Mouse (Mus musculus) c-Kit-positive CD71-negative TER-119-negative erythroid progenitor cells, embryonic 14.5 days (primary cell): ENCODE data around the gene Ostf1.
A peak's percentile ranks its signal among the peaks of the same experiment; 100 is the strongest.

ENCODE experiments used
- DNase-seq: peaks from one replicate; pipeline ENCODE4 v3.0.0-alpha.2; 2013; ENCODE audit warnings: low read depth

The Ostf1 gene

GRCm38 (mm10) chr19:18631644-18632219 is at the start of gene Ostf1, which contains the start of gene Nmrk1:
TSS of gene Ostf1 (minus strand) at chr19:18631823.
TSS of gene Nmrk1 (plus strand) at chr19:18631950.
- peak; percentile 75 for DNase-seq

DNA sequence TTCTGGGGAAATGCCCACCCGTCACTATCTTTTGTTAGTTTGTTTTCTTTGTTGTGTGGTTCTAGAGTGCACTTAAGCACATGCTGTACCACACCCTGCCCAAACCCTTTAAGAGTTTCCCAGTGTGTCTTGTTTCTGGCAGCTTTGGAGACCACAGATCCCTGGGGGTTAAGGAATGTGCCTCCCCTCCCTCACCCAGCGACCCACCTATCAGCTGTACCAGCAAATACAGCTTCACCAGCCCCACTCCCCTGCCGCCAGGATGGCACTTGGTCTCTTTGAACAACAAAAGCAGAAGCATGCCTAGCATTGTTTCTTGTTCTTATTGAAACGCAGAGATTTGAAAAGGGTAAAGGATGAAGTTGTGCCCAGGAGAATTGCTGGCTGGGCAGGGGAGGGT is 41.5 kb upstream of the Ostf1 start:
- no peak for DNase-seq

GRCm38 (mm10) chr19:18672498-18672897 is 40.9 kb upstream of the Ostf1 start:
- no peak for DNase-seq

GRCm38 (mm10) chr19:18671056-18671741 is 39.6 kb upstream of the Ostf1 start:
- no peak for DNase-seq

GRCm38 (mm10) chr19:18670608-18671007 is 39.0 kb upstream of the Ostf1 start, which contains the start of gene Carnmt1:
TSS of gene Carnmt1 (plus strand) at chr19:18670764.
- DNase-seq = peak; percentile 96

DNA sequence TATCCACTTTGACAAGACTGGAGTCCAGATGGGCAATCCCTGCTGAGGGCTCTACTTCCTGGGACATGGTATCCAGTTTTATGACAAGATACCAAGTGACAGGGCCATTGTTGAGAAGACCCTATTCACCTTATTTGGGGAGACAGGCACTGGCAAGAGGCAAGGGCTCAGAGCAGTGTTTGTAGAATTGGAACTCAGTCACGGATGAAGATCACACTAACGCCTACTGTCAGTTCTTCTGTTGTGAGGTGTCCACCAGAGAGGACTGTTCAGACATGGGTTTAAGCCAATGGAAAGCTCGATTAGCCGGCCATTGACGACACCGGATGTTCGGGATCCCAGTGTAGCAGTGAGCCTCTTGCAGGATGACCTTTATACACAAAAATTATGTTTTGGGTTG is 37.9 kb upstream of the Ostf1 start:
- no peak for DNase-seq

- no peak for DNase-seq
These were observed 35.3 kb upstream of the Ostf1 start for GRCm38 (mm10) chr19:18666966-18667365.

- no peak for DNase-seq
These were observed 32.3 kb upstream of the Ostf1 start for GRCm38 (mm10) chr19:18663904-18664303.

- DNase-seq = no peak
These were observed 30.1 kb upstream of the Ostf1 start for GRCm38 (mm10) chr19:18661683-18662082.

DNA sequence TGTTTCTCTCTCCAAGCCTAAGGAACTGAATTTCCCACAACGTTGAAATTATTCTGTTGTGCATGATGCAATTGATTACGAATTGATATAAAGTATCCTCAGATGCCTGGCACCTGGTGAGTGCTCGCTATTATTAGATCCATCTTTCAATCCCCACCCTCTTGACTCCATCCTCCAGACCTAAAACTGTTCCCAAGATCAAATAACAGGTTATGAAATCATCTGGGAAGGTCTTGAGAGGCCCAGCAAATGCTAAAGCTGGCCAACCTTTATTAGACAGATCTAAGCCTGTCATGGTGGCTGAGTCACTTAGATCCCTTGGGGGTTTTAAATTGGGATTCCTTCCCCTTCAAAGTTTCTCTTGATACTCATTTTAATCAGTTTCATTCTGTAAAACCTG is 28.8 kb upstream of the Ostf1 start:
- no peak for DNase-seq

GRCm38 (mm10) chr19:18659349-18659748 is 27.7 kb upstream of the Ostf1 start:
- no peak for DNase-seq

GRCm38 (mm10) chr19:18658473-18658872 is 26.9 kb upstream of the Ostf1 start:
- no peak for DNase-seq

GRCm38 (mm10) chr19:18655999-18656398 is 24.4 kb upstream of the Ostf1 start:
- DNase-seq = no peak

DNA sequence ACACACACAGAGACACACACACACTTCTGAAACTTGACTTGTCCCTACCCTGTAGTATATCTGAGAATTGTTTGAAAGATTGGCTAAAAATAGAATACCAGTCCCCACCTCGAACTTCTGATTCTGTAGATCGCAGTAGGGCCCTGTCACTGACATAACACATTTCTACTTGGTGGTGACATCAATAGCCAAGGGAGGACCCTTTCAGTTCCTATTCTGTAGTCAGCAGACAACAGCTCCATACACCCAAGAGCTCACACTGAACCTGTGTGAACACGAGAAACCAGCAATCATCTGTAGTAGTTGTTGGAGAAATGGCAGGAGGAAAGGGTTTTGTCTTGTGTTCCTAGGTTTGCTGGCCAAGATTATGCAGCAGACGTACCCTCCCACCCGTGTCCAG is 23.4 kb upstream of the Ostf1 start:
- DNase-seq = no peak

GRCm38 (mm10) chr19:18654330-18654729 is 22.7 kb upstream of the Ostf1 start:
- no peak for DNase-seq

DNA sequence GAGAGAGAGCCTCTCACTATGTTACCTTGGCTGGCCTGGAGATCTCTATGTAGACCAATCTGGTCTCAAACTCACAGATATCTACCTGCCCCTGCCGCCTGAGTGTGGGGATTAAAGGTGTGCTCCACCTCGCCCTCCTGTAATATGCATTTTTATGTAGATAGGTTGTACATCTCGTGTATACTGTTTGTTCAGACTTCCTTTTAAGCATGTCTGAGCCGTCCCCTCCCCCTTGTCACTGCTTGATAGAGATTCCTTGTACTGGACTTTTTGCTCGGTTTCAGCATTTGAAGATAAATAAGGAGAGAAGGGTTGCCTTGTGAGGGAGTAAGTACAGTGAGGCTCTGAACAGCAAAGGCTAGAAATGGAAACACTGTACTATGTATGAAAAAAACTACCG is 21.4 kb upstream of the Ostf1 start:
- DNase-seq = no peak

DNA sequence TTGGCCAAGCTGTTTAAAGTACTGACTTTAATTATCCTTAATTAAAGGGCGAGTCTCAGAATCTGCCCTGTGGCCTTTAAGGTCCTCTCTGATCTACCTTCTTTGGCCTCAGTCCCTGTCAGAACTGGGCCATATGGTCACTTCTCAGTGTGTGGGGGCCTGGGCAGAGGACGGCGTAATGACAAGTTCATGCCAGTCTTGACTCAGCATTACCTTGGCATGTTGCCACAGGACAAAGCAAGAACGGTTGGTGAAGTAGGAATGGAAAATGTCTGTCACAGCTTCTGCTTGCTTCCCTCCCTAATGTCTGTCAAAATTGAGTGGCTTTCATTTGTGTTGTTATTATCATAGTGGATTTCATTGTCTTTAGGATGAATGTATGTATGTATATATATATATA is 21.0 kb upstream of the Ostf1 start:
- no peak for DNase-seq

- no peak for DNase-seq
These were observed 18.9 kb upstream of the Ostf1 start for GRCm38 (mm10) chr19:18650473-18650872.

DNA sequence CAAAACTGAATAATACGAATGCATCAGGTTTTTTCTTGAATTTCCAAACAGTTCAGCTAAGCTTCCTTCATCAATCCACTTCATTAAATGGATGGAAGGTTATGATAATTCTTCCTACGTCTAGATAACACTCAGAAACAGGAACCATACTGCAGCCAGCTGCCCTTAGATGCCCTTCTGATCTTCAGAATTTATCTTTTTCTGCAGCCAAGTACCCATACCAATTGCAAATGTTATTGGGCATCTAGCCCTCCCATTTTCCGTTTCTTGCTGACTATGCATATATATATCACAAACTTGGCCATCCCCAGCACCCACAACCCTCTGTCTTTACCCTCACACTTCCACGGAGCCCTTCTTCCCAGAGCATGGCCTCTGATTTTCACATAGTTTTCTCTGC is 18.3 kb upstream of the Ostf1 start:
- DNase-seq = no peak

- DNase-seq = no peak
These were observed 16.9 kb upstream of the Ostf1 start for GRCm38 (mm10) chr19:18648558-18648945.

DNA sequence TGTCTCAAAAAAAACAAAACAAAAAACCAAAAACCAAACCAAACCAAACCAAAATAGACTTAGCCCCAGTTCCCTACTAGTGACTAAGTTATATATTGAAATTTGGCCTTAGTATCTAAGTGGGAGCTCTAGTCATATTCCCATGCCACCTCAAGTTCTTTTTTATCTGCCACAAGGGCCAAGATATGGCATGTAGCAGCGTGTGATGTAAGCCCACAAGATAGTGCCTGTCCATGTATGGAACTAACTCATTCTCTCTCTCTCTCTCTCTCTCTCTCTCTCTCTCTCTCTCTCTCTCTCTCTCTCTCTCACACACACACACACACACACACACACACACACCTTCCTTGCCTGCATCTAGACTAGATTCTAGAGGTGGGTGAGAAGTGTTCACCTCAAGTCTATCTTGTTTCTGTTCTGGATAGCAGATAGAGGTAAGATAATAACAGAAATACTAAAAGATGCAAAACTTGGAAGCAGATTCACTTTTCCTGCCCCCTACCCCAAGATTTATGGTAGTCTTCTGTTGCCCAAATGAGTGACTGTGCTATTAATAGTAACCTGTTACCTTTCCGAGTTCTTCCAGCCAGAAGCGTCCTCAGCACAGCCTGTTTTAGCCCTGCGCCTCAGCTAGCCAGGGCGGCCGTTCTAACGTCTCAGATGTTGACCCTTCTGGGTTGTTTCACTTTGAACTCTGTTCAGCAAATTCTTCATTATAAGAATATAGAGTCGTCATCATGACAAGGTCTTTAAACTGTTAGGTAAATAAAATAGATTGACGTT is 16.3 kb upstream of the Ostf1 start:
- no peak for DNase-seq

DNA sequence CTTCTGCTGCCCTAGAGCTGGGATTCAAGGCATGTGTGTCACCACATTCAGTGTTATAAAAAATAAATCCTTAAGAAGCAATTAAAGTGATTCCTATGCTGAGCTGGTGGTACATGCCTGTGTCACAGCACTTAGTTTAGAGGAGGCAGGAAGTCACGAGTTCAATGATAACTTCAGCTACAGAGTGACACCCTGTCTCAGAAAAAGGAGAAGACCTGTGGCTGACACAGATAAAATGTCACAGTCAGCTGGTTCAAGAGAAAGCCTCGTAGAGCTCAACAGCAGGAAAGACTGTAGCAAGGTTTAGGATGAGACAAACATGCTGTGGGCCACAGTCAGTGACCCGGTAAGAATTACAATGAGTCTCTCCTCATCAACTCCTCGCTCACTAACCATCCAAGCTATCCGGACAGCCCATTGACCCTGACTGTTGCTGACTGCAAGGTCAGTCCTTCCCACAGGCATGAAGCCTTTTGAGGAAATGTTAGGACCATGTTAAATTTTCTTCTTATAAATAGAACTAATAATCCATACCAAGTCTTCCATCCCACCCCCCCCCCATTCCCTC is 15.3 kb upstream of the Ostf1 start:
- no peak for DNase-seq

DNA sequence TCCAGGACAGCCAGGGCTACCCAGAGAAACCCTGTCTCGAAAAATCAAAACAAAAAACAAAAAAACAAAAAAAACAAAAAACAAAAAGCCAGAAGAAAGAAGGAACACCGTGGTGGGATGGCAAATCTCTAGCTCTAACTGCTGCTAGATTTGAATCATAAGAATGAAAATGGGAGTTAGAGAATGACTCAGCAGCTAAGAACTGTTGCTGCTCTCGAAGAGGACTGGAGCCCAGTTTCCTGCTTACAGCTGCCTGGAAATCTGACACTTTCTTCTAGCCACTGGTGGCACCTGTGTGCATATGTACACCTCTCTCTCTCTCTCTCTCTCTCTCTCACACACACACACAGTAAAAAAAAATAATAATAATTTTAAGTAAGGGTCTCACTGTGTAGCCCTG is 14.8 kb upstream of the Ostf1 start:
- DNase-seq = no peak
